9 mouse cellular contexts compared by ENCODE assay signal in the genomic region with DNA sequence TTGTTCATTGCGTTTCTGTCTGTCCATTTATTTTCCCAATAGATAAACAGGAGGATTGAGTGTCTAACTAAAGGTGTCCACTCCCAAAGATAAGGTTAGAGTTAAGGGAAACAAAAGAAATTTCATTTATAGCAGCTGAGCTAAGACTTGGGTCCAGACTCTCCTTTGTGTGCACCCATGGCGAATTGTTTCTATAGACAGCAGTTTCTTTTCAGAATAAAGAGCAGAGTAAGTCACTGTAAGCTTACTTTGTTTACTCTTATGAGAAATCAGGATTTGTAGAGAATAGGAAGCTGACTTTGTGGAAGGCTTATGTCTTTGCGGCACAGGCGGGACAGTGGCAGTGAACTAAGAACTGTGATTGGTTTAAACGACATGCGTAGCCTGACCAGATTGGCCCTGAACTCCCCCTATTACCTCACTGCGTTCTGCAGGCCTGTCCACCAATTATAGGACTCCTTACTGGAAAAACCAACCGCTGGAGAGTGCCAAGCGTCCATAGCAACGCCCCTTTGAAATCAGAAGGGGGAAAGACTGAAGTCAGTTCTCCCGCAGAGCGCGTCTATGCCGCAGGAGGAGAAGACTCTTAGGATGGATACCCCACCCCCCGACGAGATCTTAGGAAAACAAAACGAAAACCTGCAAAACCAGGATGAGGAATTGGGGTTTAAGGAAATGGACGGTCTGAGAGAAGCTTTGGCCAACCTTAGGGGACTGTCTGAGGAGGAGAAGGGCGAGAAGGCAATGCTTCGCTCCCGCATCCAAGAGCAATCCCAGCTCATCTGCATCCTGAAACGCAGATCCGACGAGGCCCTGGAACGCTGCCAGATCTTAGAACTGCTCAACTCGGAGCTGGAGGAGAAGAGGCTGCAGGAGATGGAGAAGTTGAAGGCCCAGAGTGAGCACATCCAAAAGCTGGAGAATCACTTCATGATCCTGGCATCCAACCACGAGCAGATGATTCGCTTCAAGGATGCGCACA. TPM values are rescaled to one million over a fixed set of nuclear protein-coding genes. Genes with fewer than 3 reads are reported as not detected.
DNase-seq lines count a peak whose midpoint lies in the region; ATAC-seq and TF ChIP-seq lines count a peak whose summit lies in the region.
"Had no signal": no experiment of that assay in that cellular context is flagged by ENCODE, and none has a peak within 500 bp of the region (broad histone marks: within the 10 kb centered on the region; RNA-seq: fewer than 3 reads in every experiment).

A gene (plus strand): TSS at position 558 of the 982 bp plus-strand sequence.

- no peaks in the 10 kb centered on the region for H3K79me3 ChIP-seq in C2C12 (ENCODE audit: low read depth)

- no peak within 1 kb of the TSS for H3K4me3 ChIP-seq in C2C12 (ENCODE audit: insufficient read depth, poor library complexity, severe bottlenecking)
- H3K4me3 ChIP-seq in heart, embryonic 12.5 days, result peak within 1 kb of the TSS; percentile 49
- peak within 1 kb of the TSS; percentile 42 for H3K4me3 ChIP-seq in kidney, embryonic 15.5 days (replicated peaks)
- H3K4me3 ChIP-seq in limb, embryonic 14.5 days (replicated peaks; ENCODE audit: low read length), result peak within 1 kb of the TSS; percentile 27
- peak within 1 kb of the TSS; percentile 46 for H3K4me3 ChIP-seq in midbrain, embryonic 15.5 days

- H3ac ChIP-seq in C2C12 (ENCODE audit: control insufficient read depth, insufficient read length, low read depth), result peak within 1 kb of the TSS; percentile 21

- no peak within 1 kb of the TSS for H3K27ac ChIP-seq in heart, embryonic 12.5 days (ENCODE audit: poor library complexity, severe bottlenecking)
- no peak within 1 kb of the TSS for H3K27ac ChIP-seq in kidney, embryonic 15.5 days
- H3K27ac ChIP-seq in limb, embryonic 14.5 days (replicated peaks; ENCODE audit: low read depth, low read length), result no peak within 1 kb of the TSS
- peak within 1 kb of the TSS; percentile 67 for H3K27ac ChIP-seq in midbrain, embryonic 15.5 days

- 0 out of 2 replicates have a peak, but pooled peaks cover 4% of the 10 kb centered on the region for H3K4me1 ChIP-seq in heart, embryonic 12.5 days (replicated peaks)
- H3K4me1 ChIP-seq in kidney, embryonic 15.5 days, result peaks cover 6% of the 10 kb centered on the region
- H3K4me1 ChIP-seq in limb, embryonic 14.5 days (ENCODE audit: control insufficient read depth, insufficient read depth, low read length), result no peaks in the 10 kb centered on the region
- peaks cover 13% of the 10 kb centered on the region for H3K4me1 ChIP-seq in midbrain, embryonic 15.5 days

- no peaks in the 10 kb centered on the region for H3K79me2 ChIP-seq in C2C12 (ENCODE audit: control insufficient read depth, insufficient read depth)

- peak within 1 kb of the TSS; percentile 85 for H3K4me2 ChIP-seq in heart, embryonic 12.5 days
- peak within 1 kb of the TSS; percentile 67 for H3K4me2 ChIP-seq in kidney, embryonic 15.5 days
- H3K4me2 ChIP-seq in limb, embryonic 14.5 days (replicated peaks; ENCODE audit: low read depth, low read length, severe bottlenecking), result peak within 1 kb of the TSS; percentile 52
- H3K4me2 ChIP-seq in midbrain, embryonic 15.5 days, result peak within 1 kb of the TSS; percentile 81

- H3K9ac ChIP-seq in heart, embryonic 12.5 days, result peak within 1 kb of the TSS; percentile 71
- peak within 1 kb of the TSS; percentile 25; the same call in 1 of the 2 replicates for H3K9ac ChIP-seq in kidney, embryonic 15.5 days
- peak within 1 kb of the TSS; percentile 29; the same call in 1 of the 2 replicates for H3K9ac ChIP-seq in limb, embryonic 14.5 days (ENCODE audit: low read depth, low read length, severe bottlenecking)
- peak within 1 kb of the TSS; percentile 46 for H3K9ac ChIP-seq in midbrain, embryonic 15.5 days

- H3K36me3 ChIP-seq in C2C12 (ENCODE audit: control insufficient read depth, insufficient read depth), result no peaks in the 10 kb centered on the region
- H3K36me3 ChIP-seq in heart, embryonic 12.5 days, result no peaks in the 10 kb centered on the region
- H3K36me3 ChIP-seq in kidney, embryonic 15.5 days, result no peaks in the 10 kb centered on the region
- H3K36me3 ChIP-seq in limb, embryonic 14.5 days (ENCODE audit: control insufficient read depth, insufficient read depth, low read length), result no peaks in the 10 kb centered on the region
- H3K36me3 ChIP-seq in midbrain, embryonic 15.5 days (replicated peaks), result no peaks in the 10 kb centered on the region
- H3K36me3 ChIP-seq: G1E had no signal

- TF ChIP-seq POLR2A in brain, embryonic 14.5 days (IDR thresholded peaks at IDR 0.05; ENCODE audit: borderline replicate concordance, extremely low read depth, insufficient read depth, insufficient read length, poor library complexity, severe bottlenecking), result no peak
- no peak for TF ChIP-seq POLR2A in limb, embryonic 14.5 days (IDR thresholded peaks at IDR 0.05; ENCODE audit: borderline replicate concordance, extremely low read depth, insufficient read depth, insufficient read length)

- no peaks in the 10 kb centered on the region for H3K9me3 ChIP-seq in heart, embryonic 12.5 days (replicated peaks)
- no peaks in the 10 kb centered on the region for H3K9me3 ChIP-seq in kidney, embryonic 15.5 days (replicated peaks)
- no peaks in the 10 kb centered on the region for H3K9me3 ChIP-seq in limb, embryonic 14.5 days (ENCODE audit: control insufficient read depth, low read length)
- no peaks in the 10 kb centered on the region for H3K9me3 ChIP-seq in midbrain, embryonic 15.5 days
- H3K9me3 ChIP-seq: G1E had no signal

- peaks cover 5% of the 10 kb centered on the region for H3K27me3 ChIP-seq in C2C12 (ENCODE audit: control insufficient read depth, insufficient read depth, insufficient read length)
- H3K27me3 ChIP-seq in heart, embryonic 12.5 days (replicated peaks), result no peaks in the 10 kb centered on the region
- H3K27me3 ChIP-seq in kidney, embryonic 15.5 days, result no peaks in the 10 kb centered on the region
- H3K27me3 ChIP-seq in limb, embryonic 14.5 days (ENCODE audit: control insufficient read depth, insufficient read depth, low read length), result no peaks in the 10 kb centered on the region
- H3K27me3 ChIP-seq in midbrain, embryonic 15.5 days (replicated peaks), result no peaks in the 10 kb centered on the region

- WGBS in heart, embryonic 12.5 days, result 15% methylated on average over 29 of the region's 29 CpGs
- 25% methylated on average over 29 of the region's 29 CpGs for WGBS in kidney, embryonic 15.5 days
- WGBS in limb, embryonic 14.5 days, result 28% methylated on average over 29 of the region's 29 CpGs
- 24% methylated on average over 29 of the region's 29 CpGs for WGBS in midbrain, embryonic 15.5 days

- TF ChIP-seq CTCF in C2C12 (IDR thresholded peaks at IDR 0.05; ENCODE audit: control insufficient read depth, insufficient read depth, insufficient read length), result no peak
- no peak for TF ChIP-seq CTCF in brain, embryonic 14.5 days (IDR thresholded peaks at IDR 0.05; ENCODE audit: borderline replicate concordance, extremely low read depth, insufficient read depth, insufficient read length)

- DNase-seq in brain, embryonic 14.5 days (ENCODE audit: low read depth), result peak; percentile 98
- peak; percentile 42 for DNase-seq in fat pad, adult 2 months (ENCODE audit: extremely low read depth, low read depth, low spot score)
- peak; percentile 91 for DNase-seq in limb, embryonic 14.5 days (ENCODE audit: low spot score)
- peak; percentile 29 to 61 for DNase-seq in spleen, postnatal 4 days (ENCODE audit: low spot score in 2 of 2)

- ATAC-seq in heart, embryonic 12.5 days (ENCODE audit: insufficient number of reproducible peaks, low FRiP score), result peak; percentile 99
- ATAC-seq in kidney, embryonic 15.5 days (replicated peaks; ENCODE audit: low FRiP score), result peak; percentile 100
- peak; percentile 100 for ATAC-seq in limb, embryonic 14.5 days (ENCODE audit: low FRiP score, low read depth)
- ATAC-seq in midbrain, embryonic 15.5 days (replicated peaks), result peak; percentile 100

TF ChIP-seq in C2C12, 6 proteins besides CTCF, POLR2A, EP300 and RAD21:
- no peak for TF ChIP-seq USF1 (IDR thresholded peaks at IDR 0.05; ENCODE audit: low read depth)
- TF ChIP-seq MYOG (IDR thresholded peaks at IDR 0.05; ENCODE audit: control insufficient read depth, extremely low read depth, insufficient read length), result no peak

RNA-seq across cellular contexts. Expression of the gene that starts here (rescaled TPM):
- 0.25 TPM for polyA plus RNA-seq in C2C12 (2012; fragmentation: generic; extraction: Trizol)
- 1.1 and 1.5 TPM in 2 replicates for polyA plus RNA-seq in brain, embryonic 14.5 days (2012; rRNA removed)
- 0.95 and 1.9 TPM in 2 replicates for polyA plus RNA-seq in heart, embryonic 12.5 days (2016; fragmentation: Nextera tagmentation; extraction: Ambion mirVana)
- 1.3 and 1.7 TPM in 2 replicates for polyA plus RNA-seq in kidney, embryonic 15.5 days (2015; fragmentation: Nextera tagmentation; extraction: Ambion mirVana)
- polyA plus RNA-seq in limb, embryonic 14.5 days (2012; rRNA removed), result 0.51 and 0.80 TPM in 2 replicates
- 0.77 and 0.97 TPM in 2 replicates for polyA plus RNA-seq in limb, embryonic 14.5 days (2014; fragmentation: Nextera tagmentation; extraction: Ambion mirVana)
- 1.9 TPM in 2 replicates for polyA plus RNA-seq in midbrain, embryonic 15.5 days (2015; fragmentation: Nextera tagmentation; extraction: Ambion mirVana)
- polyA plus RNA-seq: G1E had no signal

Comparison
In these comparisons a context has a peak if more than half of its experiments do, and no peak if none do; other contexts are left out.
1. Peak in DNase-seq, ATAC-seq, H3K4me3 ChIP-seq, H3K9ac ChIP-seq and H3K4me2 ChIP-seq in limb, embryonic 14.5 days; RNA of the gene not detected or under 1 TPM.
2. DNase-seq: peak in every context shown above with its lines; median percentile 98 in brain, embryonic 14.5 days; 91 in limb, embryonic 14.5 days; 45 in spleen, postnatal 4 days; 42 in fat pad, adult 2 months.